Mouse (Mus musculus): ENCODE data around the gene Lifr. TPM values are rescaled to one million over a fixed set of nuclear protein-coding genes. Genes with fewer than 3 reads are reported as not detected.

The Lifr gene
- 21.7 TPM for polyA plus RNA-seq (2015; fragmentation: Illumina TruSeq; extraction: RNeasy Lipid Tissue Mini Kit (QIAGEN cat#74804); ENCODE audit: insufficient read depth, low read depth, low replicate concordance)

DNA sequence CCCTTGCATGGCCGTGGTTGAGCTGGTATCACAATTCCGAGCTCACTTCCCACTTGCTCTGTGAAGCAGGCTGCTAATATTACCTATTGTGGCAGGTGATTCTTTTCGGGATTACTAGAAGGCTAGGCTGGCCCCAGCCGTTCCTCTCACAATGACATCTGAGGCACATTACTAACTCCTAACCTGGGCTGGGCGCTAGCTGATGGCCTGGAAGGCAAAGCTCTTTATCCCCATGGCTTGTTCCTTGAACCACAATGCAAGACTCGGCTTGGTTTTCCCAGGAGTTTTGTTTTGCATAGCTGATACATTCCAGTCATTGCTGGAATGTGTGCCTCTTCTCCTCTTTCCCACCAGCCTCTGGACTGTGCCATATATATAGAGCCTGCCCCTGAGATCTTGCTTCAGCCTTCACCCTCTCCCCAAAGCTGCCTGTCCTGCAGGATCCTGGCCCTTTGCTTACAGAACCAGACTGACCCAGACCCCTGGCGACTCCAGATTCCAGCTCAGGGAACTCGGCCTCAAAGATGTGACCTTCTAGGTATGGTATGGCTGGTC lies at the start of gene Lifr:
Gene Lifr, plus strand, starts transcription at position 404 of the 555 bp plus-strand sequence.

Other genes starting within 250 kb of the Lifr start
- gene Osmr, start 215.6 kb upstream of the Lifr start, polyA plus RNA-seq (2015; fragmentation: Illumina TruSeq; extraction: RNeasy Lipid Tissue Mini Kit (QIAGEN cat#74804); ENCODE audit: insufficient read depth, low read depth, low replicate concordance) = 7.7 TPM